Mouse (Mus musculus): ENCODE results near the gene Kcnip1.
A peak's percentile ranks its signal among the peaks of the same experiment; 100 is the strongest.

Gene Kcnip1

DNA sequence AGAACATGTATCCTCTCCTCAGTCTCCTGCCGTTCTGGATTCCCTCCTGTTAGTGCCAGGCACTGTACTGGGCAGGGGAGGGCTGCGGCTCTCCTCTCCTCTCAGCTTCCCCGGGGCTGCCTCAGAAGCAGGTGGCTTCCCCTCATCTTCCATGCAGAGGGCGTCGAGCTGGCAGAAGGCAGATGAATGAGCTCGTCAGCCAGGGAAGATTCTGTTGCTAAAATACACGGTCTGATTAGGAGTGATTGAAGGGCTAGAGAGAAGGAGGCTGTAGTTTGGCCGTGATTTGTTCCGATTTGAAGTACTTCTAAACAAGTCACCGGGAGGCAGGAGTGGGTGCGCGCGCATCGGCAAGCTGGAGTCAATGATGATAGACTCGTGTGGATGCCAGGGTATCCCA lies 236.3 kb downstream of the Kcnip1 start:
- DNase-seq (ENCODE audit: low spot score in 2 of 2): peak; percentile 60 to 69

DNA sequence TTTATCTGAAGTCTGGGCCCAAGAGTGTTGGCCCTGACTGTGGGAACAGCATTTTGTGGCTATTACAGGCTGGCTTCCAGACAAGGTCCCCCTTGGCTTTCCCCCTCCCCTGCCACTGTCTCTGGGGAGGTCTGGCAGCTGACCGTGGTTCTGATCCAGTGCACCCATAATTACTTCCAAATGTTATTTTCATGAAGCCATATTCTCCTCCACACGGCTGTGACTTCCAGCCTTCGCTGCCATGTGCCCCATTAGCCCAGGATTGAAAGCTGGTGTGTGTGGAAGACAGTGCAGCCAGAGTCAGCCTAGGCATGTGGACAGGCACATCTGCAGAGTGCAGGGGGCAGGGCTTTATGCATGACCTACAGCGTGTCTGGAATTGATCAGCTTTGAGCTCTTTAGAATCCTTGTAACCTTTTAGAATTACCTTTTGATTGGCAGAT lies 240.5 kb downstream of the Kcnip1 start:
- no peak for DNase-seq (ENCODE audit: low spot score in 2 of 2)

DNA sequence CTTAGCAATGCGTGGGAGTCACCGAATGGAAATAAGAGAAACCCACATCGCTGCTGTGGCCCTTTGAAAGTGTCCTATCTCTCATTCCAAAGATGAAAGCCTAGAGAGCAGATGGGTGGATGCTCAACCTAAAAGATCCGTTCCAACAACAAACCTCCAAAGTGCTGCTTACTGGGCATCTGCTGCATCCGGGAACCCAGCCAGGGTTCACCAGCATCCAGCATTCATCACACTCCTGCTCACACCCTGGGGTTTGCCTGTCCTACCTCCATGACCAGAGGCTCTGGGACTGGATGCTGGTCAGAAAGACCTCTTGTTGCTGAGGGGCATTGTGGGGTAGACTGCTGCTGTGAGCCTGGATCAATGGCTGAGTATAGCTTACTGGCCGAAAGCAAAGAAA lies 241.4 kb downstream of the Kcnip1 start:
- no peak for DNase-seq (ENCODE audit: low spot score in 2 of 2)

DNA sequence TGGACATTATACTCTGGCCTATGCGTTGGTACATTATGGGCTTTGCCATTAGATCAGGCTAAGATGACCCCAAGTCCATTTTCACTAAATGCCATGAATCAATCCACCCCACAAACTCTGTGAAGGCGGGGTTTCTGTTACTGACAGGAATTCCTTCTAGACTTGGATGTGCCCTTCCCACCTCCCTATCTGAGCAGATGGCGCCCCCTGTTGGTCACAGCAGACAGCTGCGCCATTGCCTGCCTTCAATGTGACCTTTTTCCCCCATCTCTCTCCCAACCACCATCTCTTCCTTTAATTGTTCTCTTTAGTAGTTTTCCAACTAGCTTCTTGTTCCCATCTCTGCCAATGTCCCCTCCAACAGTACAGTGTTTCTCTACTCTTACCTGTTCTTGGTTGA lies 243.0 kb downstream of the Kcnip1 start:
- no peak for DNase-seq (ENCODE audit: low spot score in 2 of 2)

DNA sequence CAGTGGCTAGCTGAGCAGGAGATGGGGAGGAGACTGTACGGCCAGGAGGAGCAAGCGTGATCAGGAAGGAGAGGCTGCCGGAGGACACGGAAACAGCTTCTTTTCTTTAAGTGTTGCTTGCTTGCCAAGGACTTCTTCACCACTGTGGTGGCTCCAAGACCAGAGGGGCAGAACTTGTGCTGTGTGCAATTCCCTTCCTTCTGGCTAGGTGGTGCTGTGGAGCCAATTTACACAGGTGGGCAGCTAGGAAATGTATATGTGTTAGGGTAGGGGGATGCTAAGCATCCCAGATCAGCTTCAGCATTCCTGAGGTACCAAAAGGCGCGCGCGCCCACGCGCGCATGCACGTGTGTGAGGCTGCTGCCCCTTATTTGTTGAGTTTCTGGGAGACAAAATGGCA lies 243.5 kb downstream of the Kcnip1 start:
- DNase-seq (ENCODE audit: low spot score in 2 of 2): no peak

DNA sequence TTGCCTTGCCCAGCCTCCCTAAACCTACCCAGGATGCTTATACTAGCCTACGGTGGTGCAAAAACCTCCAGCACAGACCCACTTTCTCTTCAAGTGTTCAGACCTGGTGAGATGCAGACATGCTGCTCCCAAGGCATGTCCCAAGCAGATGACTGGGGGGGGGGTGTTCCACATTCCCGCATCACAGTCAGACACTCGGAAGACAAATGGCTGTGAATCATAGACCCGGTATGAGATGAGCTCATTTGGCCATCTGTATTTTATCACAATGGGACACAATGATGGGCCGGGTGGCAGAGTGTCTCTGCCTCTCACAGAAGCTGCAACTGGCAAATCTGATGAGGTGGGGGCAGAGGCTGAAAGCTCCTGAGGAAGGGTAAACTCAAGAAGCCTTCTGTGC lies 244.2 kb downstream of the Kcnip1 start:
- DNase-seq (ENCODE audit: low spot score in 2 of 2): no peak

DNA sequence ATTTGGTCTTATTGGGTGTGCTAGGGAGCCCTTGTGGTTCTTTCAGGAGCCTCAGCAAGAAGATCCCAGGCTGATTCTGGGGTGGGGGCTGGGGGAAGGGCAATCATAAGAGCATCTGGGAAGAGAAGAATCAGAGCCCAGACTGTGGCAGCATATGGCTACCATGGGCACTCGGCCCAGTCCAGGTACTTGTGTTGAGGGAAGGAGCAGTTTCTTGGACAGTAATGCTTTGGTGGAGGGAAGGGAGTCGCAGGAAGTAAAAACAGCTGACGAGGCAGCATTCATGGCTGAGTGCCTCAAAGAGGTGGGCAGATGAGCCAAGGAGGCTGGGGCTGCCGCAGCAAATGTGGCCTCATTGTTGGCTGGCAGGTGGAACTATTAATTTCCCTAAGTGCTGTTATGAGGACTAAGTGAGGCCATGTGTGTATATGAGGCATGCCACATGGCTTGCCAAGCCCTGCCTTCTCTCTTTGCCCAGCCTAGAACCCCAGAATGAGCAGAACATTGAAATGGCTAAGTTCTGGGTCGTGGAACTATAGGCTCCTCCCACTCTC lies 245.5 kb downstream of the Kcnip1 start:
- DNase-seq (ENCODE audit: low spot score in 2 of 2): peak; percentile 63 to 64

DNA sequence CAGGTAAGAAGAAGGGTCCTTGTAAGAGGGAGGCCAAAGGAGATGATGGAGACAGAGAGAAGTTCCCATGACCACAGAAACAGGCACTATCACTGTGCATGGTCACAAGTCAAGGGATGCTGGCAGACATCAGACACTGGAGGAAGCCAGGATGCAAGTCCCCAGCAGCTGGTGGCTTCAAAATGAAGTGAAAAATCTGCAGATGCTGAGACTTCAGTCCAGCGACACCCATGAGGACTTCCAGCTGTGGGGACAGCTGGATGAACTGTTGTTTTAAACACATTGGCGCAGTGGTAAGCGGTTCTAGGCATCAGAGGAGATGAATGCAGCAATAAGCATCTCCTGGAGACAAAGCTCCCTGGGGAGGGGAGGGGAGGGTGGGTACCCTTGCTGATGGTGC lies 246.6 kb downstream of the Kcnip1 start:
- no peak for DNase-seq (ENCODE audit: low spot score in 2 of 2)

DNA sequence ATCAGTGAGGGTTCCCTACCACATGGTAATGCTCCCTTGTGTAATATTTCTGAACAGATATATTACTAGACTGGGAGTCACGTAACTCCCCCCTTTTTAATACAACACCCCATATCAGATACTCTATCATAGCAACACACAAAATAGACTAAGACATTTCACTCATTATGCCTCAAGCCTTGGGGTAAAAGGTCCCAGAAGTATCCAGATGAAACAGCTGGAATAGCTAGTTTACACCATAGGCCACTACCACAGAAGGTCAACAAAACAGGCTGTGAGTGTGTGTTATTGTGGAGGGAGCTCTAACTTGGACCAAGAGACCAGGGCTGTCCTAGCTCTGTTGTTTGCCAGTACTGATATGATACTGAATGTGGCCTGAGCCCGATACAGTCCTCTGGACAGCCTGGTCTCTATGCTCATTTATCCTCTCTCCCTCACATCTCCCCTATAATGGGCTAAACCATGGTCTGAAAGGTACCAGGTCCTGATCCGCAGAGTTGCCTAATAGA lies 247.1 kb downstream of the Kcnip1 start:
- DNase-seq (ENCODE audit: low spot score in 2 of 2): no peak

DNA sequence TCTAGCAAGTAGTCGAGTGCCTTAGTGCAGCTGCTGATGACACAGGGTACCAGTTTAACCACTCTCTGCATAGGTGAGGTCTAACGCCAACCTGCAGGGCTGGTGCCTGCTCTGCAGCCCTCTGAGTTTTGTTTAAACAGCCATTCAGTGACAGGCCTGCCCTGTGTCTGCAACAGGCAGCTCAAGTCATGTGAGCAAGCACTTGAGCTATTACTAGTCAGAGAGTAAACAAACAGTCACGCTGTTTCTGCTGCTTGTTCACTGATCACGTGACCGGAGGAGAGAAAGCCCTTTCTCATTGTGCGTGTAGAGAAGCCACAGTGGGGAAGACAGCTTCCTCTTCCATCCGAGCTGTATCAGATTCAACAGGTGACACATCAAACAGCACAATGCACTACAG lies 248.5 kb downstream of the Kcnip1 start:
- DNase-seq (ENCODE audit: low spot score in 2 of 2): no peak

DNA sequence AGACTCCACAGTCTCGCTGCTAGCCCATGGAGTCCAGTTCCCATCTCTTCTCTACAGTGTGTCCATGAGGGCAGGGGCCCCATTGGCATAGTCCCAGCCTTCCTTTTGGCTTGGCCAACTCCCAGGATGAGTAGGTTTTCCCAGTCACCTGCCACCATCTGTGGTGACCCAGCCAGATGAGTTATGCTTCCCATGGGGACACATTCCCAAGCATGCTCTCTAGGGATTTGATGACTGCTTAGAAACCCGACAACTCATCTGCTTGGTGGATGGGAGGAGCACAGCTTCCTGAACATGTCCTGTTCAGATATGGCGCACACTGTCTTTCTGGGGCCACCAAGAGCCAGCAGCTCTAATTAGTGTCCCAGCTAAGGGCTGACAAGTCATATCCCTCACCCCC lies 252.8 kb downstream of the Kcnip1 start:
- DNase-seq (ENCODE audit: low spot score in 2 of 2): no peak

DNA sequence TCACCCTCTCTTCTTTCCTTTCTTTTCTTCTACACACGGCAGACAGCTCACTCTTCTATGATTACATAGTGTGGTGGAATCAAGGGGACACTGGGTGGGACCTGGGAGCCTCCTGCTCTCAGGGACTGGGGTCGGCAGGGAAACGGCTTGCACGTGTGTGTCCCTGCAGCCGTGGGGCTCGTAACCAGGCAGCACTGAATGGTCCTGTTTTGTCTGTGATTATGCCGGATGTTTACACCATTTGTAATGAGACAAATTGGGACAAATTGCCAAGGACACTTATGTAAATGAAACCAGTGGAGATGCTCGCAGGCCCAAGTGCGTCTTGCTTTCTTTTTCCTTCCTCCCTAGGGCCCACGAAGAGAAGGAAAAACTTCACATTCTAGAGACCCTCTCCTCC lies 256.5 kb downstream of the Kcnip1 start:
- no peak for DNase-seq (ENCODE audit: low spot score in 2 of 2)

DNA sequence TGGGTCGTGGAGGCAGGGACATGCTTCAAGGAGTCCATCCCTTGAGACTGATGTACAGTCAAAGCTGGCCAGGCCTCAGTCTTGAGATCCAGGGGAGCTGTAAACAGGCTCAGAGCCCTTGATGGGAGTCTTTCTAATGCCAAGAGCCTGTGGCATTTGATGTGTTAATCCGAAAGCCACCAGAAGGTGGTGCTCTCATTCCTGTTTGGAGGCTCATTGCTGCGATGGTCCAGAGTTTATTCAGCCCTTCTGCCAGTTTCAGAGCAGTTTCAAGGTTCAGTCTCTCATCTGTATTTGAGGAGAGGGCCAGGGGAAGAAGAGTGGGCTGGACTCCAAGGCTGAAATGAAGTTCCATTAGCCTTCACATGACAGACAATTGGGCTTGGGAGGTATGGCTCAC lies 259.7 kb downstream of the Kcnip1 start:
- DNase-seq (ENCODE audit: low spot score in 2 of 2): peak; percentile 81 to 88

DNA sequence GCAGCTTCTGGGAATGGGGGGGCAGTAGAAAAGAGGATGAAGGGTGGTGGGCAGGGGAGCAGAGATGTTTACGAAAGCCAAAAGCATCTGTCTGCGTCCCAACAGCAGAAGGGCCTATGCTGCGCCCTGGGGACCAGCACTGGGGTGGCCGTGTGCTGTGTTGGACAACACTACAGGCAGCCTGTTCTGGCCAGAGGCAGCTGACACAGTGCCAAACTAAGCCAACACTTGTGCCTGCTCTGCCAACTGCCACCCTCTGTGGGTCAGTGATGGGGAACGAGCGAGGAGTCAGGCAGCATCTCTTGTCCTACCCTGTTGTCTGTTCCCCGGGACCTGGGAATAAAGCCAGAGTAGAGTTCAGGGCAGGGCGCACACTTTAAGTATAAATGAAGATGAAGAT lies 260.6 kb downstream of the Kcnip1 start:
- peak; percentile 44 to 53 for DNase-seq (ENCODE audit: low spot score in 2 of 2)

DNA sequence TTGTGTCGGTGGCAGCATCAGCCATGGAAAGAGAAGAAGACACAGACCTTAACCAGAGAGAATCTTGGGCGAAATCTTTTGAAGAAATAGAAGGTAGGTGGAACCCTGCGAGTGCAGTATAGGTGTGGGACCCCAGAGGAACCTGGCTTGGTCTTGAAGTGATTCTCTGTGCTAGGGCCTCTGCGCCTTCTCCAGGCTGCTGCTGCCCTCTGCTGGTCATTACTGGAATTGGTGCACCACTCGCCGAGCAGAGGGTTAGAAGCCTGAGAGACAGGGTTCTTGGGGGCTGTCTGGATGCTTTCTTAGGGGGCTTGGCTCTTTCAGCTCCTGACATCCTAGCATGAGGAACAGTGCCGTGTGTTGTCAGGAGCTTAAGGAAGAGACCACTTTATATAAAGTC lies 271.7 kb downstream of the Kcnip1 start:
- DNase-seq (ENCODE audit: low spot score in 2 of 2): peak; percentile 53 to 81

DNA sequence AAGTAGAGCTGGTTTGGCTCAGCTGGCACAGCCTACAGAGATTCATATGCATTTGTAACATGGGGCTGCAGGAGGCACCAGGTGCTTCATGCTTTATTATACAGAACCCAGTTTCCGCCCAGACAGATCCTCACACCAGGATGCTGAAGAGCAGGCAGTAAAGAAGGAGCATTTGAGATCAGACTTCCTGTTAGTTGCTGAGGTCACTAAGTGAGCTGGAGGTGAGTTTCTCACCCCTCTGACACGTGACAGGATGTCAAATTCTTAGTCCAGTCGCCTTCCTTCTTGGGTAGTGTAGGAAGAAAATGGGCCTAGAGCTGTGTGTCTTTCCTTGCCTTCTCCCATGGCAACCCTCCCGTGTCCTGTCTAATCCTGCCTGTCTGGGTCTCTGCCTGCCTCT lies 286.2 kb downstream of the Kcnip1 start:
- DNase-seq (ENCODE audit: low spot score in 2 of 2): no peak

DNA sequence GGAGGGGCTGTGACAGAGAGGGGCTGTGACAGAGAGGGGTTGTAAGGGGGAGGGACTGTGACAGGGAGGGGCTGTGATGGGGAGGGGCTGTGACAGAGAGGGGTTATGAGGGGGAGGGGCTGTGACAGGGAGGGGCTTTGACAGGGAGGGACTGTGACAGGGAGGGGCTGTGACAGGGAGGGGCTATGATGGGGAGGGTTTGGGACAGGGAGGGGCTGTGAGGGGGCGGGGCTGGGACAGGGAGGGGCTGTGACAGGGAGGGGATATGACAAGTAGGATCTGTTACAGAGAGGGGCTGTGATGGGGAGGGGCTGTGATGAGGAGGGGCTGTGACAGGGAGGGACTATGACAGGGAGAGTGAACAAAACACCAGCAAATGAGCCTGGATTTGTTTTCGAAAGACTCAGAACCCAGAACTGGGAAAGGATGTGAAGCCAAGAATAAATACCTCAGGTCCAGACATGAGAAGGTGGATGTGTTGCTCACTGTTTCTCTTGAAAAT lies 290.9 kb downstream of the Kcnip1 start:
- no peak for DNase-seq (ENCODE audit: low spot score in 2 of 2)

DNA sequence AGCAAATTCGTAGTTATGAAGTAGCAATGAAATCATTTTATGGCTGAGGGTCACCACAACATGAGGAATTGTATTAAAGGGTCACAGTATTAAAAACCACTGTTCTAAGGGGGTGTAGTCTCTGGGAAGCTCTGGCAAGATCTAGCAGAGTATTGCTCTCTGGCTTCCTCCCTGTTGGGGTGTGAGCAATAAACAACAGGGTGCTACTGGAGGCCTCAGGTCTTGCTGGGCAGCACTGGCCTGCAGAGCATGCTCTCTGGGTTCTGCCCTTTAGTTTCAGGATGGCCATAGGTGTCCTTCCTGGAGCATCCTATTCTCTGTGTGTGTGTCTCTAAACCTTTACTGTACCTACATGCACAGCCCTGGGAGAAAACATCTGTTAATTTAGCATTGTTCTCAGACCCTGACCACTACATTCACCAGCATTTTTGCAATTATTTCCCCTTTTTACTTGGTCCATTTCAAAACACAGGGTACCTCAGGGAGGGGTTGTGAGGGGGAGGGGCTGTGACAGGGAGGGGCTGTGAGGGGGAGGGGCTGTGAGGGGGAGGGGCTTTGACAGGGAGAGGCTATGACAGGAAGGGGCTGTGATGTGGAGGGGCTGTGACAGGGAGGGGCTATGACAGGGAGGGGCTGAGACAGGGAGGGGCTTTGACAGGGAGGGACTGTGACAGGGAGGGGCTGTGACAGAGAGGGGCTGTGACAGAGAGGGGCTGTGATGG lies 291.6 kb downstream of the Kcnip1 start:
- no peak for DNase-seq (ENCODE audit: low spot score in 2 of 2)

DNA sequence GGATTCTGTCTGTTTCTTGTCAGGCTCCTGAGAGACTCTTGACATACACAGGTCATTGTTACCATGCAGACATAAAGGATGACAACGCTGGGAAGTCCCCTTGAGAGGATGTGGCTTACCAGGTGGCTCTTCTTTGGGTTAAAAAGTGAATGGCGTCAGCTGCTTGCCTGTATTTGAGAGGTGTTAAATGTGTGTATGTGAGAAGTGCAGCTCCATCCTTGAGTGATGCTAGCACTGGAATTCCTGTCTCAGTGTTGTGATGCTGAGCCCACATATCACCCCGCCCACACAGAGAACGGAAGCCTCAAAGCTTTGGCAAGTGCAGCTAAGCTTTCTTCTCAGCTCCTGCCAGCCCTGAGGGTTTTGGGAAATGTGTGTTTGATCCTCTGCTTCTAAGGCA lies 292.2 kb downstream of the Kcnip1 start:
- peak; percentile 76 to 89 for DNase-seq (ENCODE audit: low spot score in 2 of 2)

DNA sequence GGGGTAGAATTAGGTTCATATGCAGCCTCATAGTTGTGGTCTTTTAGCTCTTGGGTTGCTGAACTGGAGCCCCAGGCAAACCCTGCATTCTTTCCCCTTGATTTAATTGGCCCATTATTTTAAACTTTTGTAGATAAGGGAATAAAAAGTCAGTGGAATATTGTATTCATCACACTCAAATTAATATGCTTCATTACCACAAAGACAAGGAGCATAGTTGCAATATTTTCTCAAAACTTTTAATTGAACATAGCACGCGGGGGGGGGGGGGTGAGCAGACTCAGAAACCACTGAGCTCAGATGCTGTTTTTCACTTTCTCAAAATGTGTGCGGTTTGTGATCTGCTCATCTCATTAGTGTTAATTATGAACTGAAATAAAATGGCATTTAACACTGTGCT lies 302.8 kb downstream of the Kcnip1 start:
- DNase-seq (ENCODE audit: low spot score in 2 of 2): no peak

DNA sequence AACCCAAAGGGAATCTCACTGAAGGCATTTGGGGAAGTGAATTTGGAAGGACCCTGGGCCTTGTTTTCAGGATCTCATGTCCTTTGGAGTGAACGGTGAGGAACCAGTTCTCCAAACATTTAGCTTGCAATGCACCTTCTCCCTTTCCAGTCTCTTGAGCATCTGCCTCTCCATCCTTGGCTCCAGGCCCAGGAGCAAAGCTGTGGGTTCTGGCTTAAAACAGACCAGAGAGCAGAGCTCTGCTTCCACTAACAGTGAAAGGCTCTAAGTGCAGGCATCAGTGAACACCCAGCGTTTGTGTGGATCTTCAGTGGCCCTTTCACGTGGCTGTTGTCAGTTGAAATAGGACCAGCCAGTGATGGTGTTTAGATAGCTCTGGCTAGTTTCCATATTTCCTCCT lies 307.0 kb downstream of the Kcnip1 start:
- DNase-seq (ENCODE audit: low spot score in 2 of 2): peak; percentile 64 to 70

DNA sequence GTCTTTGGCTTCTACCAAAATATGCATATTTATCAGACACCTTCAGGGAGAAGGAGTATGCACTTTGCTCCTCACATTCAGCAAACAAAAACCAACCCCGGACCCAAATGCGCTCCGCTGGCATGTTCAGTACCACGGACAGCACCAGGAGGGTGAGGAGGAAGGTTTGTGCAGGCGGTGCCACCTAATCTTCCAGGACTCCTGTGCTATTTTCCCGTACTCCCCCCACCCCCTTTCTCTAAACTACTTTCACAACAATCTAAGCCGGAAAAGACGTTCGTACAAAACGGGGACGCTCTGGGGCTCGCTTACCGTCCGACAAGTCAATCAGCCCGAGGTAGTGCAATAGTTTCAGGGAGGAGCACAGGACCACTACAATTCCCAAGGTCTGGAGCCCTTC lies 312.8 kb downstream of the Kcnip1 start:
- DNase-seq (ENCODE audit: low spot score in 2 of 2): peak in 1 of 2 experiments; percentile 44

Data from right cerebral cortex, postnatal 10 days (tissue).